Mouse (Mus musculus) CD4-positive helper T cell, adult 2 months (primary cell): ENCODE measurements around the gene Psmg4.

Experiments used
- DNase-seq: peaks from one replicate; pipeline ENCODE4 v3.0.0-alpha.2; 2012; ENCODE audit warnings: low read depth, missing footprints, low spot score

Psmg4 gene

DNA sequence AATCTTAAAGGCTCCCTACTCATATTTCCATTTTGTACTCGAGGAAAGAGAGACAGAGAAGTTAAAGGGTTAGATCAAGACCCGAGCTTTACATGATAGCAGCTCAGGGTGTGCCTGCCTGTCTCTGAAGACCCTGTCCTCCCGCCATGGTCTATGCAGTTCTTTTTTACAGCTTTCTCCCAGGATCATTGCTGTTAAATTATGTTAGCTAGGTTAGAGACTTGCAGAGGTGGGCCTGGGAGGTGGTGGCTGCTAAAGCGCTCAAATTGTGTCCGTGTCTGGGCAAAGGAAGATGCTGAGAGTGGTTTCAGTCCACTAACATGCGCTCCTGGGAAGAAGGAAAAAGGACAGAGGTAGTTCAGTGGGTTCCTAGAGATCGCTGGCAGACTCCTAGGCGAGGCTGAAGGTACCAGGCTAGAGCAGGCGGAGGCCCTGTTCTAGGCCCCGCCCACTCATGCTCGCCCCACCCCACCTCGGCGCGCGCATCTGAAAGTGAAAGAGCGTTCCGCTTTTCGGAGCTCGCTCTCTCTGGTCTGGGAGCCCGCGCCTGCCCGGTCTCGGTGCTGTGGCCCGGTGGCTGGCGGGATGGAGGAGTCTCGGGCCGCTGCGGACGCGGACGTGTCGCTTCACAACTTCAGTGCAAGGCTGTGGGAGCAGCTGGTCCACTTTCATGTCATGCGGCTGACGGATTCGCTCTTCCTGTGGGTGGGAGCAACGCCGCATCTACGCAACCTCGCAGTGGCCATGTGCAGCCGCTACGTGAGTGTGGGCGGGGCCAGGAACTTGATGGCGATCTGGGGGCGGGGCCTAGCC is at the start of gene Psmg4:
Gene Psmg4, plus strand, starts transcription at position 474 of the 813 bp plus-strand sequence.
- peak; percentile 94 for DNase-seq

DNA sequence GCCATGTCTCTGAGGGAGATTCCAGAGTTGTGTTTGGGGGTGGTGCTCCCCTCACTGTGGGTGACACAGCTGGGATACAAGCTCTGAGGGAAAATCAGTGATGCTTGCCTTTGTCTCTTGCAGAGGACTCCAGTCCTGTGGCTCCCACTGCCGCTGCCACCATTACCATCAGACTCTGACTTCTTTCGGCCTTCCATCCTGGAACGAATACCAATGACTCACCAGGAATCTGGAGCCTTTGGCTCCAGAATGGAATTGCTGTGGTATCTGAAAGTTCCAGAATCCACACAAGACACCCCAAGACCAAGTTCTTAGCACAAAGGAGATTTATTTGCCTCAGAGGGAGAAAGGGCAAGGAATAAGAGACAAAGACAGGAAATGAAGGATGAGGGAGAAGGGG is 49.7 kb upstream of the Psmg4 start:
- no peak for DNase-seq

DNA sequence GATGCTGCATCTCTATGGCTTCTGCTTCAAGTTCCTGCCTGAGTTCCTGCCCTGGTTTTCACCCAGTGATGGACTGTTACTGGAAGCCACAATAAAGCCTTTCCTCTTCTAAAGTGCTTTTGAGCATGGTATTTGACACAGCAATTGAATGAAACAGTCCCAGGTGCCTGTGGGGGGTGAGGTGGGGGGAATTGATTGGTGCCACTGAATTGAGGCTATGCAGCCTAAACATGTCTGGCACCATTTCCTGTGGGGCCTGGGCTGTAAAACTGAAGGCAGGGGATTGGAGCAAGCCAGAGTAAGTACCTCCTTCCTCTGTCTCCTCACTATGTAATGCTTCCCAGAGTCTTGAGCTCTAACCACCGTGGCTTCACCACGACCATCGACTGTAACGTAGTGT is 48.1 kb upstream of the Psmg4 start:
- DNase-seq, result peak; percentile 16

DNA sequence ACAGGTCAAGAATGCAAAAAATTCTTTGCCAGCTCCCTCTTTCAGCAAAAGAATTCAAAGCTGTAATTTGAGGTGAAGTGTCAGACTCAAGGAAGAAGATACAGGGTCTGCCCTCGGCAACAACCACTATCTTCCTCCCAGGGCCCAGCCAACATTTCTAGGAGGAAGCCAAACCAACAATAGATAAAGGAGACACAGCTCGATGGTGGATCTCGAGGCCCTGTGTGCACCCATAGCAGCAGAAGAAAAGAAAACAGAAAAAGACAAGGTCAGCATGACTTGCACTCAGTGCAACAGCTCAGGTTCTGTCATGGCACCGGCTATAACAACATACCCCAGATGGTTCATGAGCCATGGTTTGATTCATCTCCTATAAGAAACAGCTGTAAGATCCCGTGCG is 46.3 kb upstream of the Psmg4 start:
- DNase-seq, result no peak

DNA sequence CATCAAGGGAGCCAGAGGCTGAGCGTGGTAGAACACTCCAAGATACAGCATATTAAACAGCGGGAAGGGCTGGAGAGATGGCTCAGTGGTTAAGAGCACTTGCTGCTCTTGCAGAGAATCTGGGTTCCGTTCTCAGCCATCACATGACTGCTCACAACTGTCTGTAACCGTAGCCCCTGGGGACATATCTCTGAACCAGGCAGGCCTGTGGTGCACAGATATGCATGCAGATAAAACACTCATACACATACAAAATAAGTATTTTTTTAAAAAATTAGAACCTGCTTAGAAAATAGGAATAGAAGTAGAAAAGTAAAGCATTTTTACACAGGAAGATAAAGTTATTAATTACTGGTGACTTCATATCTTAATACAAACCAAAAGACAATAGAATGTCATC is 43.9 kb upstream of the Psmg4 start:
- no peak for DNase-seq

DNA sequence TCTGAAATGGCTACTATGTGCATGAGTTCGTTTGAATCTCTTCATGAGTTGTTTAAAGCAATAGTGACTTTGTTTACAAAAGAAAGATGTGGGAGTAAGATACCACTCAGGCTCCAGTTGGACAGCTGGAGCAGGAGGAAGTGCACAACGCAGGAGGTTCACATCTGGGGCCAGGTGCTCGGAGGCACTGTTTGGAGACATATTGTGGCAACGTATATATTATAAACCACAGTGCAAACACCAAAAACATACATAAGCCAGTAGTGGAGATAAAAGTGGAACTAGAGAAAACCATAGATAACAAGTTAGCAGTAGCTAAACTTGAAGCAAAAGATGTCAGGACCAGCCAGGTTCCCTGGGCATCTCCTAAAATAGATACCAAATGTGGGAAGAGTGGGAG is 43.4 kb upstream of the Psmg4 start:
- DNase-seq, result no peak

DNA sequence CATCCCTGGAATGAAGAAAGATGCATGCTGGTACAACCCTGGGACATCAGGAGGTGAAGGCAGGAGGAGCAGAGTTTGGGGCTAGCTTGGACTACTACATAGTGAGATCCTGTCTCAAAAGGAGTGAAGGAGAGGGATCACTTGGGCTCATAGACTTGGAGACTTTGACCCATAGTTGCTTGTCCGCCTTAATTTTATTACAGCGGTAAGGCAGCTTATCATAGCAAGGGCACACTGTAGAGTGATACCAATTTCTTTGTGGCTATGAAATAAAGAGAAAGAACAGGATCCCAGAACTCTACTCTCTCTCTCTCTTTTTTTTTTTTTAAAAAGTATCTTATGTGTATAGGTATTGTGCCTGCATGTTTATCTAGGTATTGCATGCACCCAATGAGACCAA is 42.2 kb upstream of the Psmg4 start:
- no peak for DNase-seq

DNA sequence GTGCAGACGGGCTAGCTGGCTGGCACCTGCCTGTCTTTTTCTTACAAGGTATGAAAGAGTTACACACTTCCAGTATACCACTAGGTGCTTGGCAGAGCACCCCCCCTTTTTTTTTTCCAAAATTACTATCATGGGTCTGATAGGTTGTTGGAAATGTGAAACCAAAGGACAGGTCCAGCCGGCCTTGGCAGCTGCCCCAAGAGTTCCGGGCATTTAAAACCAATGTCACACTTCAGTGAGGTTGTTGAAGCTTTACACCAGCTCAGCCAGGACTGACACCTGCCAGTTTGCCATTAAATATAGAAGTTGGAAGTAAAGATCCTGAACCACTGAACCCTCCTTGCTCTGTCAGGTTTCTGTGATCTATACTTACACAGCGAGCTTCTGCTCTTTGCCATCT is 37.1 kb upstream of the Psmg4 start:
- DNase-seq, result no peak

DNA sequence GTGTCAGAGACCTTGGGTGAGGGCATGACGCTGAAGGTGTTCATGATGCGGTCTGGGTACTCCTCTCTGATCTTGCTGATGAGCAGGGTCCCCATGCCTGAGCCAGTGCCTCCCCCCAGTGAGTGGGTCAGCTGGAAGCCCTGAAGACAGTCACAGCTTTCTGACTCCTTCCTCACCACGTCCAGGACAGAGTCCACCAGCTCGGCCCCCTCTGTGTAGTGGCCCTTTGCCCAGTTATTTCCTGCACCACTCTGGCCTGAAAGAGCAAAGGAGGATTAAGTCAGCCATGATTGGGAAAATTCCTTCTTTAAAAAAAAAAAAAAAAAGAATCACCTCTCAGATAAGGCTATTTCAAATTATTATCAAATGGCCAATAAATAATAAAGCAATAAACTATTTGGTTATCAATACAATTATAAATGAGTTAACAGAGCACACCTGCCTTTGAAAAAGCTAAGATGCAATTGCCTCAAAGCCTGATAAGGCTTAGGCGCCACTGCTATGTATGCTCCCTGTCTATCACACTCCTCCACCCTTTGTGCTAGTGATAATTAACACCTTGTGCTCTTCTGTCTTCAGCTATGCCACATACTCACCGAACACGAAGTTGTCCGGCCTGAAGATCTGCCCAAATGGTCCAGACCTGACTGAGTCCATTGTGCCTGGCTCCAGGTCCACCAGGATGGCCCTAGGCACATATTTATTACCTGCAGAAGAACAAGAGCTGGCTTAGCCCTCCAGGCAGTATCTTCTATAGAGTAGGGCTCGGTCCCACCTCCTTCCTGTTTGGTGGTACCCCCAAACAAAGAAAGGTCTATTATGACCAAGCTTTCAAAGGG is 34.3 kb upstream of the Psmg4 start:
- no peak for DNase-seq

DNA sequence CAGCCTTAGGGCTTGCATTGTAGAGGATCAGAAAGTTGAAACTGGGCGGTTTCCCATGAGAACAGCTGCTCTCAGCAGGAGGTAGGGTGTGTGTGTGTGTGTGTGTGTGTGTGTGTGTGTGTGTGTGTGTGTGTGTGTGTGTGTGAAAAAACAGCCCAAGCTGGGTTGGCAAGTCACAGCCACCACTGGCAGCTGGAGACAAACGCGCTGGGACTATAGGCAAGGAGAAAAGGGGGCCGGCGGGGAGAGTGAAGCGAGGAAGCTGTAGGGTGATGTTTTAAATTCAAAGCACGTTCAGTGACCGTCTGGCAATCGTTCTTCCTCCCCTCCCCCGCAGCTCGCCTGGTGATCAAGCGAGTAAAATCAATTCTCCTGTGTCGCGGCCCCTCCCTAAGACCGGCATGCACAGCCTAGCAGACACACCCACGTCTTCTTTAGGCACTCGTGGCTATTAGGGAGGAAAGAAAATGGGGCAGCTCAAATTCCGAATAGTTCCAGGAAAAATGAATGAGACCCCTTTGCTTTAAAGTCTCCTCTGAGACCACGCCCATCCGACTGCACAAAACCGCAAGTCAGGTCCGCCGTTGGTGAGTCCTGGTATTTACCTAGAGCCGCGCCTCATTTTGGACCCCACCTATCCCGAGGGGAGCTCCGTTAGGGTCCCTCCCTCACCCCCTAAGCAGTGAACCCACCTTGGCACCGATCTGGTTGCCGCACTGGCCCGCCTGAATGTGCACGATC is 33.1 kb upstream of the Psmg4 start:
- peak; percentile 58 for DNase-seq

DNA sequence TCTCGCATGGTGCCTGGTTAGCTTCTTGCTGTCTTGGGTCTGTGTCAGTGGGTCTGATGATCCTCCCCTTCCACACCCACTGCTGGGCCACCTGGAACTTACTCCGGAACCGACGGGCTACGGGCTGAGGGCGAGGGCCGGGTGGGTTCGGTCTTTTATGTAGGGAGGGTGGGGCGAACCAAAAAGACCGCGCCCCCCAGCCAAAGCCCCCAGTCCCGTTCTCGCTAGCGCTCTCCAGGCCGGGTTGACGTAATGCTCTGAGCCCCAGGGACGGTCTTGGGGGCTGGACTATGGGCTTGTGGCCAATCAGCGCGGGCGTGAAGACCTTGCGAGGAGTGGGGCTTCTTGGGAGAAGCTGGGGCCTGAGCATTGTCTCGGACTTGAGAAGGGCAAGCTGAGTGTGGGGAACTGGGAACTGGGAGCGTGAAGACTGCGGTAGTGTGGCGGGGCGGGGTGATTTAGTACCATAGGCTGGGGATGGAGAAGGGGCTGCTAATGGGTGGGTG is 32.5 kb upstream of the Psmg4 start, which contains the start of gene Tubb2b:
Gene Tubb2b, minus strand, starts transcription at position 241 of the 506 bp plus-strand sequence.
- peak; percentile 64 for DNase-seq

DNA sequence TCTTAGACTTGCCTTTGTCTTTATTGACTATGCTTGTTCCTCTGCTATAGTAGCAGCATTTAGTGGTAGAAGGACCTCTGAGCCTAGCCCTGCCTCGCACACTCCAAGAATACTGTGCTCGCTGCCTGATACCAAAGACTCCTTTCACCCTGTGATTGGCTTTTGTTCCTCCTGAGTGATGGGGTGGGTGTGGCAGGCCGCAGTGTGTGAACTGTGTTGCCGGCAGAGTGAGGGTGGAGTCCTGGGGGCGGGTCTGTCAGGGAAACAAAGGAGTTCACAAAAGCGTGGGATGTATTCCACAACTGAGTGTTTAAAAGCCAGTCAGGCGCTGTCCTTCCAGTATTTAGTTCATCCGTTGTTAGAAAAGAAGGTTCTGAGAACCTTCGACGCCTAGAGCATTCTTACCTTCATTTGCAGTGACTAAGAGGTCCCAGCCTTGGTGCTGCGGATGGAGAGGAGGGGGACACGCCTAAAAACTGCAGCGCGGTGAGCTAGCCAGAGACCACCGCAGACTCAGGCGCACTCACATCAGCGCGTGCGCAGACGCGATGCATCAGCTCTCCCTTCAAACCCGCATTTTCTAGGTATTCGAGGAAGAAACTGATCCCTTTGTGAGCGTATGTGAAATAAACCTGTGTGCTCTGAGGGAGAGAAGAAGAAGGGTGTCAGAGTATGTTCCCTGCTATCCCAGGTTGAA is 31.6 kb upstream of the Psmg4 start:
- DNase-seq, result peak; percentile 76

DNA sequence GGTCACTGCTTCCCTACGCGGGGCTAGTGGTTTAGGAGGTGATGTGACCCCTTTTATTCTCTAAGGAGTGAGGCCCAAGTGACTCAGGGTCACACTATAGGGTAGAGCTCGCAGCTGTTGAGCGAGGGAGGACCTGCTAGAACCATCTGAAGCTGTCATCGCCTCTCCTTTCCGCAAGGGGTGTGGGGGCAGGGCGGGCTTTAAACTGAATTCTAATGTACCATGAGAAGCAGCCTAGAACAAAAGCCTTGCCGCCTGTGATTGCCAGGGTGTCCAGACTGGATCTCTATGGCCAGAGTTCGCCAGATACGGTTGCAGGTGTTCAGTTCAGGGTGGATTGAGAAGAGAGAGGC is 31.1 kb upstream of the Psmg4 start:
- peak; percentile 67 for DNase-seq

DNA sequence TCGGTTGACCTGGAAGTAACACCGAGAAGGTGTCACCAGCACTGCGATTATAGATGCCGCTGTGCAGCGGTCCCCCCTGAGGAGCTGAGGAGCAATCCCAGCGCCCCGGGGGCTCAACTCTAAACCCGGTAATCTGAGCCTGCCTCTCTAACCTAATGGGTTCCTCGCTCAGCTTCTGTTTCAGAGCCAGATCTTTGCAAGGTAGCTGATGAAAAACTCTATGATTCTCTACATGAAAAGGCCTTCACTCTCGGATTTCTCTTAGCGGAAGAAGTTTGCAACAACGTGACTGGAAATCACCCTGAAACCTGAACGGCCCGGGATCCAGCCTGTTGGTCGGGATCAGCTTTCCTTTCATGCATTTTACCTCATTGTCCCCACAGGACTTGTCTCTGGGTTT is 30.5 kb upstream of the Psmg4 start:
- DNase-seq, result peak; percentile 18

DNA sequence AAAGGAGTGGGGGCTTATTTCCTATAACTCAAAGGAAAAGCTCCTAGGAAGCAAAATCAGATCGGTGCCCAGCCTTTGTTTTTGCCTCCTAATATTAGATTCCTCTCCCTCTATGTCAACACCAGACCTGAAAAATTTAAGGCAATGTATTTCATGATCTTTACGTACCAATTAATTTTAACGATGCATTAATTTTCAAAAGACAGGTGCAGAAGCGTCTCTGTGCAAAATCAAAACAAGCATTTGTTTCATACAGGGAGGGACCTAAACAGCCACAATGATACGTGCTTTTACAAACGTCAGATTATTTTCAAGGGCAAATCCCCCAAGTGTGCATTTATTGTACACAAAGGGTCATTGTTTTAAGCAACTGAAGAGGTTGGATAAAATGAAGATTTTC is 29.9 kb upstream of the Psmg4 start:
- no peak for DNase-seq

DNA sequence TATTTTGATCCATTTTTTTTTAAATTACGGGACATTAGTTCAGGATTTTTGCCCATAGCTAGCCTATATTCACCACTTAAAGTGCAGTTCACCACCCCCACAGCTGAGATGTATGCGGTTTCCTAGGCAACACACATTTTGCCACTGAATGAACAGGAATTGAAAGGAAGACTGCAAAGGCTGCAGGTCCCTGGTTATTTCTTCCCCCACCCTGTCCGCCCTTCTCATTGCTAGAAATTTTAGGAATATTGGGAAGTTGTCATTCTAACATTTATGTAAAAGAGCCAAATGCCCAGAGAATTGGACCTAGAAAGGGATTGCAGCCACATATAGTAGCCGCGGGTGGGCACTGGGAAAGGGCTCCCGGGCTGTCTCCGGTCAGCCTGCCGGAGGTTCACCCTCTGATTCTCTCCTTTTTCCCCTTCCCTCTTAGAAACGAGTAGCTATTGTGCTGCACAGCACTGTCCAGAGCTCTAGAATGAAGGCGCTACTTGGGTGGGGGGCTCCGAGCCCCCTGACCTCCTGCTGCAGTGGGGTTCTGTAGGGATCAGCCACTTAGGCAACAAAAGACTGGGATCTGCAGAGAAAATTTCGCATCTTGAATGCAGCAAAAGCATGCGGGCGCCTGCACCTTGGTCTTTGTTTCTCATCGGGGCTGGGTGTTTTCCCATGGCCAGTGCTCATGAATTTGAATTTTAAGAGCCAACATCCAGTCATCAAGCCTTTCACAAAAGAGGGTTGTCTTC is 29.3 kb upstream of the Psmg4 start:
- DNase-seq, result no peak

DNA sequence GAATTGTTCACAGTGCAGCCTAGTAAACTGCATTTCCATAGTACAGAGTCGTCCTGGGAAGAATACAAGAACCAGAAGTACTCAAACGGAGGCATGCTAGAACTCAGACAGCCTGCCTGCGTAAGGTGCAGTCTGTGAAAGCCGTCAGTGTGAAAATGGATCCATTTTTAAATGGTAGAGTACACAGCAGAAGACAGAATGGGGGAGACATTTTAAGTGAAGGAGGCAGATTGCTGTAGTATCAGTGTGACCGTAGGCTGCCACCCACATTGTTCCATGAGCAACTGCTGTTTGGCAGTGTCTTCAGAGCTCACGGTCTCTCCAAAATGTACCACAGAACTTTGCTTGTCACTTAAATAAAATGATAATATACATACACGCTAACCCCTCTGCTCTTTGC is 28.5 kb upstream of the Psmg4 start:
- DNase-seq, result no peak

DNA sequence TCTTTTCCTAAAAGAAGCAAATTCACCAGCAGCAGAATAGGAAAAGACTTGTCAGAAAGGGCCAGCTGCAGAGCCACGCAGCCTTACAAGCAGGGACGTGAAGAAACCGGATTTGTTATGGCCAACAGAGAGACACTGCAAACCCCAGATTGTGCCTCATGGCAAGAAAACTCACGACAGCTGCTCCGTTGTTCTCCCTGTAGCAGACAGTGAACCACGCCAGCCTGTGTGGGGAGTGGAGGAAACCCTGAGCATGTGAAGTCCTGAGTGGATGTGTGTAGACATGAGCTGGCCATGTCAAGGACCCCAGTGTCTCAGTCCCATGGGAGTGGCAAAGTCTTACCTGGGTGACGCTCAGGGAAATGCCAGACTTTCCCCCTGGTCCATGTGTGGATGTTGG is 26.2 kb upstream of the Psmg4 start:
- no peak for DNase-seq

DNA sequence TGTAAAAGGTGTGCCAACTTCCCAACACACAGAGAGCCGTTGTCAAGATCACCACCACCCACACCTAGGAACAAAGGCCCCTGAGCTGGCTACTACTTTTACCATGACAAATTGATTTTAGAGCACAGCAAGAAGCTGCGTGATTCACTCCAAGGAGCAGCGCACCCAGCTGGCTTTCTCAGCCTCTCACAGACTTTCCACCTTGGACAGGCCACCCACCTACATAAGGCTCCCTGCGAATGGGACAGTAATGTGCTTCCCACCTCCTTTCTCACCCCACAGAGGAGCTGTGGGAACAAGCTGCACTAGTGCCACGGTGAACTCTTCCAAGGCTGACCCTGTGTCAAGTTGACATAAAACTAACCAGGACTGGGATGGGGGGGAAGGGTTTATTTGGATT is 19.4 kb upstream of the Psmg4 start:
- no peak for DNase-seq

DNA sequence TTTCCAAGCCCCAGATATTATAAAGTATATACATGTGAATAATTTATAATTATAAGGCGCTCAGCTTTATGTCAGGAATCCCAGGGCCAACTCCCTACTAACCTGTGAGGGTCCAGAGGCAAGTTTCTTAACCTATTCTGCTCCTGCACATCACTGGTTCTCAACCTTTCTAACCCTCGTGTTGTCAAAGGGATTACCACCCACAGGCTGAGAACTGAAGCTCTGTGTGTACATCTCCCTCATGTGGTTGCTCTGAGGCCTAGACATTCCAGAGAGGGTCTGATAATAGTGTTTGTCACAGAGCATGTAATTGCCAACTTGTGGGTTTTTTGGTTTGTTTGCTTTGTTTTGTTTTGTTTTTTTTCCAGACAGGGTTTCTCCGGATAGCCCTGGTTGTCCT is 15.8 kb upstream of the Psmg4 start:
- no peak for DNase-seq

DNA sequence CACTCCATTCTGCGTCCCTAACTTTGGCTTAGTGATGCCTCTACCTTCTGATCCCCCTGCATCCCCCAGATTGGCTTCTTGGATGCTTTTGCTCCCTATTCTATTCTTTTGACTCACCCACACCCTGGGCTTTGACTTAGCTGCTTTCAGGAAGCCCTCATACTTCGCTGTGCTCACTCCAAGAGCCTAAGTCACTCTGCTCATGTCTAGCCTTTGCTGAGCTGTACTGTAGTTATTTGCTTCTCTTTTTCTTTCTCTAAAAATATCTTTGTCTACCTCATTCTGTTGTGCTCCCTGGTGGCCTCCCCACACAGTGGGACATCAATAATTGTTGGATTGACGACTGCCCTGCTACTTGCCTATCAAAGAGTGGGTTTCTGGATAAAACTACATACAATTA is 14.6 kb upstream of the Psmg4 start:
- DNase-seq, result no peak
